Mouse (Mus musculus): ENCODE data around the gene Mertk. TPM values are rescaled to one million over a fixed set of nuclear protein-coding genes. Genes with fewer than 3 reads are reported as not detected.
A peak's percentile ranks its signal among the peaks of the same experiment; 100 is the strongest.
"Not testable (repeated sequence)": the region's sequence is repeated elsewhere in the genome, so short reads cannot be mapped to it uniquely, and the experiment has no call there.

Gene Mertk
- polyA plus RNA-seq (2015; fragmentation: Nextera tagmentation; extraction: Ambion mirVana), result 14.2 and 14.6 TPM in 2 replicates

- Histone ChIP-seq H3K4me2 (replicated peaks; ENCODE audit: low read depth, low read length) (peak within 1 kb of the TSS; percentile 85), H3K36me3 (ENCODE audit: insufficient read depth, low read length) (no peaks in the 10 kb centered on the region), H3K9ac (replicated peaks; ENCODE audit: low read length) (peak within 1 kb of the TSS; percentile 71), H3K4me3 (ENCODE audit: low read length) (peak within 1 kb of the TSS; percentile 74), H3K4me1 (ENCODE audit: insufficient read depth, low read length) (peaks cover 12% of the 10 kb centered on the region; the same call in 1 of the 2 replicates), H3K27ac (ENCODE audit: low read length) (peak within 1 kb of the TSS; percentile 97), H3K9me3 (ENCODE audit: low read length) (no peaks in the 10 kb centered on the region), H3K27me3 (ENCODE audit: insufficient read depth, low read length) (no peaks in the 10 kb centered on the region)
- peak; percentile 97 for ATAC-seq (ENCODE audit: low FRiP score, low TSS enrichment)
- under 1% methylated on average over 29 of the region's 30 CpGs for WGBS
Measured at GRCm38 (mm10) chr2:128698693-128699181, at the start of gene Mertk. Mertk (plus strand) TSS chr2:128698956.

GRCm38 (mm10) chr2:128680661-128681060, 18.1 kb upstream of the Mertk start:
- Histone ChIP-seq H3K4me1 (ENCODE audit: insufficient read depth, low read length) (peaks cover under 1% of the 10 kb centered on the region), H3K4me3 (ENCODE audit: low read length) (no peak overlapping the region), H3K36me3 (ENCODE audit: insufficient read depth, low read length) (peaks cover 53% of the 10 kb centered on the region), H3K4me2 (replicated peaks; ENCODE audit: low read depth, low read length) (no peak overlapping the region), H3K27me3 (ENCODE audit: insufficient read depth, low read length) (no peaks in the 10 kb centered on the region), H3K9ac (replicated peaks; ENCODE audit: low read length) (no peak overlapping the region), H3K27ac (ENCODE audit: low read length) (no peak overlapping the region), H3K9me3 (ENCODE audit: low read length) (no peaks in the 10 kb centered on the region)
- ATAC-seq (ENCODE audit: low FRiP score, low TSS enrichment), result no peak
- WGBS, result 76% methylated on average over 4 of the region's 4 CpGs

GRCm38 (mm10) chr2:128686921-128687557, 11.7 kb upstream of the Mertk start, which contains the start of gene Anapc1:
Anapc1 (minus strand) TSS chr2:128687391.
- peaks cover 14% of the 10 kb centered on the region for H3K36me3 ChIP-seq (ENCODE audit: insufficient read depth, low read length)
- no peaks in the 10 kb centered on the region for H3K9me3 ChIP-seq (ENCODE audit: low read length)
- peaks cover 15% of the 10 kb centered on the region for H3K4me1 ChIP-seq (ENCODE audit: insufficient read depth, low read length)
- WGBS, result under 1% methylated on average over 55 of the region's 58 CpGs
- peak within 1 kb of the TSS; percentile 84 for H3K27ac ChIP-seq (ENCODE audit: low read length)
- H3K9ac ChIP-seq (replicated peaks; ENCODE audit: low read length), result peak within 1 kb of the TSS; percentile 93
- peak; percentile 97 for ATAC-seq (ENCODE audit: low FRiP score, low TSS enrichment)
- peak within 1 kb of the TSS; percentile 90 for H3K4me3 ChIP-seq (ENCODE audit: low read length)
- no peaks in the 10 kb centered on the region for H3K27me3 ChIP-seq (ENCODE audit: insufficient read depth, low read length)
- H3K4me2 ChIP-seq (replicated peaks; ENCODE audit: low read depth, low read length), result peak within 1 kb of the TSS; percentile 75

DNA sequence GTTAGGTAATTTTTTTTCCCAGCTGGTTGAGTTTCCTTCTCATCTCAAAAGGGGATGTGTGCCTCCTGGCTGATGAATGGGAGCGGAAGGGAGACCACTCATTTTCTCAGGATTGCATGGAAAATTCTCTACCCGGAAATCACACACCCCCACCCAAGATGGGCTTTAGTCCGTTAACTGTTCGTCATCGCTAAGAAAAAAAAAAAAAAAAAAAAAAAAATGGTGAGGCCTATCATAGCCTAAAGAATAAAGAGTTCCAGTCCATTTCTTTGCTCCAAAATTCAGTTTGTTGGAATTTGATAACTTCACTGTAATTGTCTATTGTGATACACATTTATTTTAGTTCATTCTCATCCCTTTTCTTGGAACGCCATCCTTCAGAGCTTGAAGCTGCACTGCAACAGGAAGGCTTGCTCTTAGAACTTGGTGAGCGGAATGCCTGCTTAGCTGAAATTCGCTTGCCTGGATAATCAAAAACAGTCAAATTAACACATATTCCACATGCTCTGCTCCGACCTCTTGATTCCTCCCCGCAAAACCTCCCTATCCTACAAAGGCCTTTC, 11.1 kb upstream of the Mertk start:
- H3K4me3 ChIP-seq (ENCODE audit: low read length), result peak overlapping the region; percentile 90
- WGBS, result 47% methylated on average over 10 of the region's 10 CpGs
- ATAC-seq (ENCODE audit: low FRiP score, low TSS enrichment), result peak; percentile 69

DNA sequence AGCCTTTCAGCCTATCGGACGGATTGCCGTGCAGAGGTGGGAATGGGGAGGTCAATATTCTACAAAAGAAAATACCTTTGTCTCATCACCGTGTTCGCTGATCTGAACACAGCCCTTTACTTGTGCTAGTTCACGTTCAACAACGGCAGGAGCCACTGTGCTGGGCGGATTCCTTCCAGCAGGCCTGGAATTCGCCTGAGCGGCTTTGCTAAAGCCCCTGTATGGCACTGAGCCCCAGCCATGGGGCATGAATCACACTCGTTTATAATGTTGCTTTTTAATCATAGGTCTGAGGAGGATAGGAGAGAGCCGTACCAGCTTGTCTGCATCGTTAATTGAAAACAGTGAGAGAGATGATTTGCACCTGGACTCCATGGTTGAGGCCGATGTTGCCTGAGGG, 6.4 kb upstream of the Mertk start:
- Histone ChIP-seq H3K4me2 (replicated peaks; ENCODE audit: low read depth, low read length) (no peak overlapping the region), H3K36me3 (ENCODE audit: insufficient read depth, low read length) (no peaks in the 10 kb centered on the region), H3K27ac (ENCODE audit: low read length) (no peak overlapping the region), H3K9ac (replicated peaks; ENCODE audit: low read length) (0 out of 2 replicates have a peak overlapping the region, but pooled peaks have one; percentile 6), H3K27me3 (ENCODE audit: insufficient read depth, low read length) (no peaks in the 10 kb centered on the region), H3K4me3 (ENCODE audit: low read length) (no peak overlapping the region), H3K9me3 (ENCODE audit: low read length) (no peaks in the 10 kb centered on the region), H3K4me1 (ENCODE audit: insufficient read depth, low read length) (peaks cover 8% of the 10 kb centered on the region; the same call in 1 of the 2 replicates)
- no peak for ATAC-seq (ENCODE audit: low FRiP score, low TSS enrichment)
- WGBS, result 74% methylated on average over 14 of the region's 14 CpGs

More for the DNA sequence above, 11.1 kb upstream of the Mertk start:
- Histone ChIP-seq H3K36me3 (ENCODE audit: insufficient read depth, low read length) (peaks cover 11% of the 10 kb centered on the region), H3K9me3 (ENCODE audit: low read length) (no peaks in the 10 kb centered on the region), H3K9ac (replicated peaks; ENCODE audit: low read length) (peak overlapping the region; percentile 93), H3K4me1 (ENCODE audit: insufficient read depth, low read length) (peaks cover 15% of the 10 kb centered on the region), H3K27ac (ENCODE audit: low read length) (peak overlapping the region; percentile 84), H3K27me3 (ENCODE audit: insufficient read depth, low read length) (no peaks in the 10 kb centered on the region), H3K4me2 (replicated peaks; ENCODE audit: low read depth, low read length) (peak overlapping the region; percentile 75)

DNA sequence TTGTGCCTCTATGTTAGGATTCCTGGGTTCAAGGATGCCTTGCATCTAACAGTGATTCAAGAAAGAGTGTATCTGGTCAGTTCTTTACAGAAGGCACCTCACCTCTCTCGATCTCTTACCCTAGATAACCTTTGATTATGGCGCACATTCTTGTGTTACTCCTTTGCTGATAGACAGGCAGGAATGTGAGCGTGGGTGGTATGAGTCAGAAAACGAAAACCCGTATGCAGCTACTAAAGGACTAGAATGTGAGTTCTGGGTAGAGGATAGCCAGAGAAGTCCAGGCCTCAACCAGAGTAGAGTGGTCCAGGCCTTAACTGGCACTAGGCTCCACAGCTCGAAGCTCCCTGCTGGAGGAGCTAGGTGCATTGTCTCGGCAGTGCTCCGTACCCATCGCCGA, 6.0 kb upstream of the Mertk start:
- H3K36me3 ChIP-seq (ENCODE audit: insufficient read depth, low read length), result no peaks in the 10 kb centered on the region
- 86% methylated on average over 10 of the region's 10 CpGs for WGBS
- no peaks in the 10 kb centered on the region for H3K9me3 ChIP-seq (ENCODE audit: low read length)
- no peak for ATAC-seq (ENCODE audit: low FRiP score, low TSS enrichment)
- no peak overlapping the region for H3K4me3 ChIP-seq (ENCODE audit: low read length)
- H3K4me1 ChIP-seq (ENCODE audit: insufficient read depth, low read length), result peaks cover 9% of the 10 kb centered on the region; the same call in 1 of the 2 replicates
- H3K27me3 ChIP-seq (ENCODE audit: insufficient read depth, low read length), result no peaks in the 10 kb centered on the region
- H3K27ac ChIP-seq (ENCODE audit: low read length), result no peak overlapping the region
- no peak overlapping the region for H3K4me2 ChIP-seq (replicated peaks; ENCODE audit: low read depth, low read length)
- H3K9ac ChIP-seq (replicated peaks; ENCODE audit: low read length), result 0 out of 2 replicates have a peak overlapping the region, but pooled peaks have one; percentile 6

DNA sequence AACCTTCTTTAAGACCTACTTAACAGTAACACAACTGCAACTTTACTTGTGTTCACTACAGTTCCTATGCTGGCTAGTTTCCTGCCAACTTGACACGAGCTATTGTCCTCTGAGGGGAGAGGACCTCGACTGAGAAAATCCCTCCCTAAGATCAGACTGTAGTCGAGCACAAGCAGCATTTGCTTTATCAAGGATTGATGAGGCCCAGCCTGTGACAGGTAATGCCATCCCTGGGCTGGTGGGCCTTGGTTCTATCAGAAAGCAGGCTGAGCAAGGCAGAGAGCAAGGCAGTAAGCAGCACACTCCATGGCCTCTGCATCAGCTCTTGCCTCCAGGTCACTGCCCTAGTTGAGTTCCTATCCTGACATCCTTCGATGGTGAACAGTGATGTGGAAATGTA, 5.5 kb upstream of the Mertk start:
- H3K9me3 ChIP-seq (ENCODE audit: low read length), result no peaks in the 10 kb centered on the region
- no peak overlapping the region for H3K27ac ChIP-seq (ENCODE audit: low read length)
- 66% methylated on average over 4 of the region's 4 CpGs for WGBS
- H3K4me1 ChIP-seq (ENCODE audit: insufficient read depth, low read length), result 0 out of 2 replicates have a peak, but pooled peaks cover 8% of the 10 kb centered on the region
- H3K4me2 ChIP-seq (replicated peaks; ENCODE audit: low read depth, low read length), result no peak overlapping the region
- no peak overlapping the region for H3K9ac ChIP-seq (replicated peaks; ENCODE audit: low read length)
- no peaks in the 10 kb centered on the region for H3K36me3 ChIP-seq (ENCODE audit: insufficient read depth, low read length)
- H3K4me3 ChIP-seq (ENCODE audit: low read length), result no peak overlapping the region
- no peaks in the 10 kb centered on the region for H3K27me3 ChIP-seq (ENCODE audit: insufficient read depth, low read length)
- no peak for ATAC-seq (ENCODE audit: low FRiP score, low TSS enrichment)

DNA sequence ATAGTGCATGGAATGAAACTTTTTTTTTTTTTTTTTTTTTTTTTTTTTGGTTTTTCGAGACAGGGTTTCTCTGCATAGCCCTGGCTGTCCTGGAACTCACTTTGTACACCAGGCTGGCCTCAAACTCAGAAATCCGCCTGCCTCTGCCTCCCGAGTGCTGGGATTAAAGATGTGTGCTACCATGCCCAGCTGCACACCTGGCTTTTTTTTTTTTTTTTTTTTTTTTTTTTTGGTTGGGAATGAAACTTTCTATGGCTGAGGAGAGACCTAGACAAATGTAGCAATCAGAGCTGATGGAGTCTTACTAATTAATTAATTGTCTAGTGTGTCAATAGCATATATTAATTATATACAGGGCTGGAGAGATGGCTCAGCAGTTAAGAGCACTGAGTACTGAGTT, 4.9 kb upstream of the Mertk start:
- not testable (repeated sequence) for H3K36me3 ChIP-seq (ENCODE audit: insufficient read depth, low read length); H3K4me2 ChIP-seq (replicated peaks; ENCODE audit: low read depth, low read length); H3K4me3 ChIP-seq (ENCODE audit: low read length); H3K9me3 ChIP-seq (ENCODE audit: low read length); H3K27ac ChIP-seq (ENCODE audit: low read length); H3K27me3 ChIP-seq (ENCODE audit: insufficient read depth, low read length); H3K9ac ChIP-seq (replicated peaks; ENCODE audit: low read length); H3K4me1 ChIP-seq (ENCODE audit: insufficient read depth, low read length); ATAC-seq (ENCODE audit: low FRiP score, low TSS enrichment)
- 94% methylated on average over 3 of the region's 3 CpGs for WGBS

DNA sequence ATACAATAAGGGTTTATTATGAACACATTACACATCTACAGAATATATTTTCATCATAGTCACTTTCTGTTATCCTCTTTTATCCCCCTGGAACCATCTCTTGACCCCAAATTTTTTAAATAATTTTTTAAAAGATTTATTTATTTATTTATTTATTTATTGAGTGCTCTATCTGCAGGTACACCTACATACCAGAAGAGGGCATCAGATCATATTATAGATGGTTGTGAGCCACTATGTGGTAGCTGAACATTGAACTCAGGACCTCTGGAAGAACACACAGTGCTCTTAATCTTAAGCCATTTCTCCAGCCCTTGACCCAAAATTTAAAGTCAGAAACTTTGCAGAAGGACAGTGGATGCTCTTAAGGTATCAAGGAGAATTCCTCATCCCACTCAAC, 4.2 kb upstream of the Mertk start:
- Histone ChIP-seq H3K4me2 (replicated peaks; ENCODE audit: low read depth, low read length) (no peak overlapping the region), H3K27me3 (ENCODE audit: insufficient read depth, low read length) (no peaks in the 10 kb centered on the region), H3K36me3 (ENCODE audit: insufficient read depth, low read length) (no peaks in the 10 kb centered on the region), H3K9ac (replicated peaks; ENCODE audit: low read length) (no peak overlapping the region), H3K9me3 (ENCODE audit: low read length) (no peaks in the 10 kb centered on the region), H3K27ac (ENCODE audit: low read length) (no peak overlapping the region), H3K4me1 (ENCODE audit: insufficient read depth, low read length) (0 out of 2 replicates have a peak, but pooled peaks cover 8% of the 10 kb centered on the region), H3K4me3 (ENCODE audit: low read length) (no peak overlapping the region)
- ATAC-seq (ENCODE audit: low FRiP score, low TSS enrichment), result no peak

GRCm38 (mm10) chr2:128696426-128696825, 2.3 kb upstream of the Mertk start:
- Histone ChIP-seq H3K9ac (replicated peaks; ENCODE audit: low read length) (no peak overlapping the region), H3K4me2 (replicated peaks; ENCODE audit: low read depth, low read length) (no peak overlapping the region), H3K27me3 (ENCODE audit: insufficient read depth, low read length) (no peaks in the 10 kb centered on the region), H3K4me3 (ENCODE audit: low read length) (no peak overlapping the region), H3K4me1 (ENCODE audit: insufficient read depth, low read length) (peaks cover 12% of the 10 kb centered on the region; the same call in 1 of the 2 replicates), H3K36me3 (ENCODE audit: insufficient read depth, low read length) (no peaks in the 10 kb centered on the region), H3K27ac (ENCODE audit: low read length) (no peak overlapping the region), H3K9me3 (ENCODE audit: low read length) (no peaks in the 10 kb centered on the region)
- 65% methylated on average over 3 of the region's 3 CpGs for whole genome bisulfite sequencing
- no peak for ATAC-seq (ENCODE audit: low FRiP score, low TSS enrichment)

Measured in kidney, embryonic 16.5 days (tissue).